Mouse (Mus musculus): ENCODE measurements around the gene Rft1.

DNA sequence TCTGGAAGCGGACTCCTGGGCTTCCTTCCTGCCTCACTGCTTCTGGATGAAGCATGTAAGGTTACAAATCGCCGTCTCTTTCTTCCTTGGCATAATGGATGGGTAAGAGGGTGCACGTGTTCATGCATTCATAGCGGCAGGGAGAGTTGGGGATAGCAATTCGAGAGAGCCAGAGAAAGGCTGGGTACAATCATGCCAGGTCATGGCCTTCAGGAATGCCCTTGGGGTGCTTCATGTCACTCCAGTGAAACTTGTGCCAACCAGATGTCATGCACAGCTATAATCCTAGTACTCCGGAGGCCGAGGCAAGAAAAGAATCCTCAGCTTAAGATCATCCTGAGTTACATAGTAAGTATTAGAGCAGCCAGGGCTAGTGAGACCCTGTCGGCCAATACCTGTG, 17.7 kb upstream of the Rft1 start:
- TF ChIP-seq CTCF (IDR thresholded peaks at IDR 0.05; ENCODE audit: low read depth, low read length) (no peak), POLR2A (IDR thresholded peaks at IDR 0.05; ENCODE audit: insufficient read depth, low read length) (no peak), EP300 (IDR thresholded peaks at IDR 0.05; ENCODE audit: insufficient read depth, low read depth, low read length) (no peak)

Data from ES-Bruce4 (cell line).